Mouse (Mus musculus) CH12.LX (cell line): ENCODE results near the gene Fam107b. TPM values are rescaled to one million over a fixed set of nuclear protein-coding genes. Genes with fewer than 3 reads are reported as not detected.
A peak's percentile ranks its signal among the peaks of the same experiment; 100 is the strongest.

Experiments
- DNase-seq: peaks from one replicate; pipeline ENCODE4 v3.0.0-alpha.2; 2013; ENCODE audit errors: extremely low read depth
- H3K27ac ChIP-seq: 2 replicates; pipeline ENCODE4 v1.5.1; 2012; ENCODE audit warnings: low read depth, mild to moderate bottlenecking, control low read depth, moderate library complexity; ENCODE audit not compliant: insufficient read depth
- H3K27me3 ChIP-seq: replicated peaks from 2 replicates; pipeline ENCODE3; 2012; ENCODE audit warnings: inconsistent platforms
- H3K36me3 ChIP-seq, 2 experiments: replicated peaks in 1 of 2; 2 replicates each; pipeline versions ENCODE3 to v1.6.1; 2012; ENCODE audit warnings: inconsistent platforms in 1 of 2, low read length in 1 of 2, mild to moderate bottlenecking in 1 of 2, mixed read lengths in 1 of 2, moderate library complexity in 1 of 2; ENCODE audit not compliant: control insufficient read depth in 1 of 2, insufficient read depth in 1 of 2
- H3K4me1 ChIP-seq, 2 experiments: 2 replicates each; pipeline ENCODE4 v1.6.1; 2012; ENCODE audit warnings: inconsistent platforms in 1 of 2, moderate library complexity in 1 of 2; ENCODE audit not compliant: insufficient read depth in 2 of 2, control insufficient read depth in 1 of 2
- H3K4me2 ChIP-seq: 2 replicates; pipeline ENCODE4 v1.6.1; 2012; ENCODE audit warnings: low read depth, mild to moderate bottlenecking, control low read depth; ENCODE audit not compliant: poor library complexity, insufficient read depth, severe bottlenecking
- H3K4me3 ChIP-seq, 3 experiments: fragments of 150-350 bp in 1 of 3; sonication (generic) in 1 of 3; replicated peaks in 1 of 3; 2 replicates each; pipeline versions ENCODE3 to v1.5.1; 2011 to 2012; ENCODE audit warnings: low read depth in 2 of 3, low read length in 2 of 3, mild to moderate bottlenecking in 2 of 3, moderate library complexity in 2 of 3, control low read depth in 1 of 3, improper control_type of control experiment in 1 of 3, inconsistent platforms in 1 of 3, mixed read lengths in 1 of 3; ENCODE audit not compliant: poor library complexity in 1 of 3
- H3K79me2 ChIP-seq: replicated peaks from 2 replicates; pipeline ENCODE4 v1.6.1; 2012; ENCODE audit warnings: mild to moderate bottlenecking, moderate library complexity; ENCODE audit not compliant: control insufficient read depth, poor library complexity, insufficient read depth, severe bottlenecking; ENCODE audit errors: extremely low read depth
- H3K9ac ChIP-seq: 2 replicates; pipeline ENCODE4 v1.6.1; 2012; ENCODE audit warnings: low read depth, mild to moderate bottlenecking, control low read depth, moderate library complexity; ENCODE audit not compliant: insufficient read depth
- H3K9me3 ChIP-seq: replicated peaks from 2 replicates; pipeline ENCODE3; 2012; ENCODE audit warnings: low read length, inconsistent platforms, mixed read lengths
- BHLHE40 ChIP-seq: IDR thresholded peaks from 2 replicates; pipeline ENCODE4 v1.6.1; 2011; ENCODE audit warnings: mild to moderate bottlenecking, low read depth, low read length, improper control_type of control experiment
- CHD1 ChIP-seq: IDR thresholded peaks from 2 replicates; pipeline ENCODE4 v1.6.1; 2012; ENCODE audit warnings: low read depth, low read length, improper control_type of control experiment, inconsistent platforms
- CHD2 ChIP-seq: IDR thresholded peaks from 2 replicates; pipeline ENCODE4 v1.6.1; 2011; ENCODE audit warnings: low read length, improper control_type of control experiment
- CTCF ChIP-seq, 2 experiments: IDR thresholded peaks in 1 of 2; conservative IDR thresholded peaks in 1 of 2; 2 replicates each; pipeline ENCODE4 v1.5.1; 2011 to 2012; ENCODE audit warnings: low read depth in 2 of 2, low read length in 2 of 2, improper control_type of control experiment in 1 of 2, inconsistent platforms in 1 of 2, mild to moderate bottlenecking in 1 of 2, moderate library complexity in 1 of 2
- EP300 ChIP-seq: IDR thresholded peaks from 2 replicates; pipeline ENCODE4 v1.6.1; 2011; ENCODE audit warnings: low read length, improper control_type of control experiment
- ETS1 ChIP-seq: conservative IDR thresholded peaks from 2 replicates; pipeline ENCODE4 v1.6.1; 2012; ENCODE audit warnings: low read depth, mild to moderate bottlenecking, inconsistent platforms, low read length, improper control_type of control experiment, moderate library complexity
- HCFC1 ChIP-seq: IDR thresholded peaks from 2 replicates; pipeline ENCODE4 v1.6.1; 2012; ENCODE audit warnings: low read depth, mild to moderate bottlenecking, inconsistent platforms, low read length, improper control_type of control experiment
- JUN ChIP-seq: IDR thresholded peaks from 2 replicates; pipeline ENCODE4 v1.6.1; 2011; ENCODE audit warnings: low read depth, mild to moderate bottlenecking, low read length, improper control_type of control experiment, moderate library complexity; ENCODE audit not compliant: insufficient read depth
- JUND ChIP-seq: conservative IDR thresholded peaks from 2 replicates; pipeline ENCODE4 v1.6.1; 2011; ENCODE audit warnings: low read depth, low read length, improper control_type of control experiment
- MAFK ChIP-seq: IDR thresholded peaks from 2 replicates; pipeline ENCODE4 v1.6.1; 2011; ENCODE audit warnings: low read length, improper control_type of control experiment; ENCODE audit not compliant: insufficient replicate concordance
- MAZ ChIP-seq: IDR thresholded peaks from 2 replicates; pipeline ENCODE4 v1.6.1; 2012; ENCODE audit warnings: low read depth, mild to moderate bottlenecking, inconsistent platforms, low read length, improper control_type of control experiment, moderate library complexity
- MYC ChIP-seq: IDR thresholded peaks from 2 replicates; pipeline ENCODE4 v1.6.1; 2011; ENCODE audit warnings: low read depth, mild to moderate bottlenecking, improper control_type of control experiment, low read length
- NRF1 ChIP-seq: IDR thresholded peaks from 2 replicates; pipeline ENCODE4 v1.6.1; 2014; ENCODE audit warnings: low read depth, mild to moderate bottlenecking, inconsistent platforms, low read length, improper control_type of control experiment, moderate library complexity
- POLR2A ChIP-seq: IDR thresholded peaks from 2 replicates; pipeline ENCODE4 v1.6.1; 2011; ENCODE audit warnings: low read depth, mild to moderate bottlenecking, improper control_type of control experiment, low read length
- RAD21 ChIP-seq: IDR thresholded peaks from 2 replicates; pipeline ENCODE4 v1.6.1; 2011; ENCODE audit warnings: low read depth, mild to moderate bottlenecking, low read length, improper control_type of control experiment, moderate library complexity
- RCOR1 ChIP-seq: conservative IDR thresholded peaks from 2 replicates; pipeline ENCODE4 v1.6.1; 2012; ENCODE audit warnings: low read depth, mild to moderate bottlenecking, inconsistent platforms, low read length, improper control_type of control experiment
- TBP ChIP-seq: conservative IDR thresholded peaks from 2 replicates; pipeline ENCODE4 v1.6.1; 2011; ENCODE audit warnings: low read depth, low read length, improper control_type of control experiment
- TCF12 ChIP-seq: IDR thresholded peaks from 2 replicates; pipeline ENCODE4 v1.6.1; 2014; ENCODE audit warnings: low read depth, mild to moderate bottlenecking, inconsistent platforms, low read length, improper control_type of control experiment
- UBTF ChIP-seq: IDR thresholded peaks from 2 replicates; pipeline ENCODE4 v1.6.1; 2012; ENCODE audit warnings: low read depth, mild to moderate bottlenecking, inconsistent platforms, low read length, improper control_type of control experiment, moderate library complexity
- USF2 ChIP-seq: conservative IDR thresholded peaks from 2 replicates; pipeline ENCODE4 v1.6.1; 2011; ENCODE audit warnings: low read depth, low read length, improper control_type of control experiment
- ZKSCAN1 ChIP-seq: IDR thresholded peaks from 2 replicates; pipeline ENCODE4 v1.6.1; 2012; ENCODE audit warnings: low read depth, inconsistent platforms, low read length, improper control_type of control experiment, borderline replicate concordance
- dilution Hi-C: fragments of 300-500 bp; cut with MboI; formaldehyde crosslinking; loops from 2 replicates; pipeline ENCODE4 v1.14.3; 2020; ENCODE audit warnings: low sequenced_read_pairs; ENCODE audit not compliant: extremely low pct_unique_long_range_greater_than_20kb, extremely low pct_ligation_motif_present
- in situ Hi-C: fragments of 300-500 bp; cut with MboI; formaldehyde crosslinking; loops from 3 replicates; pipeline ENCODE4 v1.14.3; 2019; ENCODE audit warnings: low sequenced_read_pairs, low pct_ligation_motif_present, low pct_unique_long_range_greater_than_20kb, mixed read lengths
- polyA plus RNA-seq: library from polyadenylated mRNA; unstranded; fragments of >175 nt; gene quantifications from 2 replicates; pipeline ENCODE4 v1.2.1, GENCODE M21; 2012; ENCODE audit warnings: low read depth; ENCODE audit not compliant: insufficient read length
- total RNA-seq, 2 experiments: library from RNA; depleted of rRNA; stranded (reverse); fragments of 300-350 nt in 1 of 2; fragments of >200 nt in 1 of 2; gene quantifications; 2 replicates each; pipeline ENCODE4 v1.2.3; 2012 to 2014

The Fam107b gene
- total and polyA plus RNA-seq, 3 experiments: 42.6 to 113 (median 71.7) TPM

GRCm38 (mm10) chr2:3753749-3754148 is 183.5 kb downstream of the Fam107b start:
- H3K4me1 ChIP-seq: peaks cover 43 to 95% of the 10 kb centered on the region in 2 experiments

GRCm38 (mm10) chr2:3755936-3756335 is 185.6 kb downstream of the Fam107b start:
- H3K36me3 ChIP-seq: peaks cover 3 to 38% of the 10 kb centered on the region in 2 experiments
- H3K4me2 ChIP-seq: no peak overlapping the region
- TF ChIP-seq CHD2 (no peak), JUN (no peak), MAZ (no peak), NRF1 (no peak), TBP (no peak), POLR2A (no peak), CHD1 (no peak), ETS1 (peak; percentile 30; the same call in 1 of the 2 replicates), TCF12 (no peak)
- dilution Hi-C loops: no loop called here
- no peaks in the 10 kb centered on the region for H3K9me3 ChIP-seq
- peak; percentile 64 for DNase-seq
- H3K4me3 ChIP-seq: no peak overlapping the region
- H3K79me2 ChIP-seq: peaks cover 30% of the 10 kb centered on the region
- peaks cover 41 to 98% of the 10 kb centered on the region in 2 experiments for H3K4me1 ChIP-seq
- no peaks in the 10 kb centered on the region for H3K27me3 ChIP-seq
- in situ Hi-C loops: no loop called here
- H3K9ac ChIP-seq: no peak overlapping the region
- no peak overlapping the region for H3K27ac ChIP-seq

More at GRCm38 (mm10) chr2:3753749-3754148, 183.5 kb downstream of the Fam107b start:
- no peak overlapping the region for H3K4me3 ChIP-seq
- peak overlapping the region; percentile 23; the same call in 1 of the 2 replicates for H3K27ac ChIP-seq
- H3K9ac ChIP-seq: no peak overlapping the region
- H3K79me2 ChIP-seq: peaks cover 34% of the 10 kb centered on the region
- peak overlapping the region; percentile 38; the same call in 1 of the 2 replicates for H3K4me2 ChIP-seq
- in situ Hi-C loops: no loop called here
- no peak for DNase-seq
- H3K27me3 ChIP-seq: no peaks in the 10 kb centered on the region
- peaks cover 3 to 29% of the 10 kb centered on the region in 2 experiments for H3K36me3 ChIP-seq
- dilution Hi-C loops: no loop called here
- no peaks in the 10 kb centered on the region for H3K9me3 ChIP-seq
- no peak for TF ChIP-seq USF2
- no peak for TF ChIP-seq HCFC1
- no peak for TF ChIP-seq CTCF (conservative IDR thresholded peaks at IDR 0.05 in 1 of 2, IDR thresholded peaks at IDR 0.05 in 1 of 2; ENCODE audit: low read depth in 2 of 2, low read length in 2 of 2)
- TF ChIP-seq MYC: no peak
- TF ChIP-seq JUN: no peak
- TF ChIP-seq CHD1: no peak
- no peak for TF ChIP-seq NRF1
- no peak for TF ChIP-seq ZKSCAN1
- no peak for TF ChIP-seq CHD2
- TF ChIP-seq RAD21: no peak
- TF ChIP-seq MAFK: no peak
- TF ChIP-seq POLR2A: no peak
- TF ChIP-seq BHLHE40: no peak
- TF ChIP-seq ETS1: no peak
- TF ChIP-seq RCOR1: no peak
- TF ChIP-seq EP300: no peak
- TF ChIP-seq JUND: no peak
- no peak for TF ChIP-seq UBTF
- TF ChIP-seq MAZ: no peak
